Mouse (Mus musculus): ENCODE measurements at regions not wholly inside any gene's neighbourhood (a gene's known extent, or its start where the extent isn't known, plus 50 kb on each side); places are given as distances from the start of the nearest gene placed in this dataset. TPM values are rescaled to one million over a fixed set of nuclear protein-coding genes. Genes with fewer than 3 reads are reported as not detected.

Small RNA genes lying in the stretch of these regions (microRNA-seq; reads per million reads assigned to microRNA genes)
- not detected for gene Mir8099-2
